Mouse (Mus musculus) cerebellum, adult (tissue): ENCODE data around the gene Lamtor5.
A peak's percentile ranks its signal among the peaks of the same experiment; 100 is the strongest.
"Not testable (repeated sequence)": the region's sequence is repeated elsewhere in the genome, so short reads cannot be mapped to it uniquely, and the experiment has no call there.

Source experiments
- ATAC-seq: cut with Nextera tagmentation; 2 replicates; pipeline ENCODE4 v1.9.2; 2017; ENCODE audit warnings: mild to moderate bottlenecking, moderate library complexity, mixed read lengths; ENCODE audit not compliant: insufficient number of reproducible peaks, low FRiP score, low TSS enrichment

Lamtor5 gene

GRCm38 (mm10) chr3:107261851-107262165 lies 16.9 kb upstream of the Lamtor5 start:
- no peak for ATAC-seq

DNA sequence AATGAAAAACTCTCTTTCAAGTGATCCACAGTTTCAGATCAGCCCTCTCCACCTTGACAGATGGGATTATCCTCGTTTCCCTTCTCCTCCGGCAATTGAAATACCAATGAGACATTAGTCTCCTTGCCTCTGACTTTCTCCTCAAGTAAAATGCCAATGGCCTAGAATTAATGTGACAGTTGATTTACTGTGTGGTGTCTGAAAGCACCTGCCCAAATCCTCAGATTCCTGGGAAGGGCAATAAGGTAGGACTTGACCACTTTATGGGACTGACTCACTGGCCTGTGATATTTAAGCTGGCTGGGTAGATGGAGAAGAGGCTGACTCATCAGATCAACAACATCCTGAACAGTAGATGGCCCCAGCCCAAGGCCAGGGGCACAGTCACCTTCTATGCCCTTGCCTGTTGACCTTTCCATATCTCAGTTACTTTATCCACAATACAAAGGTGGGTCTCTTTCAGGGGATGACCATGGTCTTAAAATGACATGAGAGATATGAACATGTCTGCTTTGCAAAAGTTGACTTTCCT lies 11.8 kb upstream of the Lamtor5 start:
- ATAC-seq = no peak

DNA sequence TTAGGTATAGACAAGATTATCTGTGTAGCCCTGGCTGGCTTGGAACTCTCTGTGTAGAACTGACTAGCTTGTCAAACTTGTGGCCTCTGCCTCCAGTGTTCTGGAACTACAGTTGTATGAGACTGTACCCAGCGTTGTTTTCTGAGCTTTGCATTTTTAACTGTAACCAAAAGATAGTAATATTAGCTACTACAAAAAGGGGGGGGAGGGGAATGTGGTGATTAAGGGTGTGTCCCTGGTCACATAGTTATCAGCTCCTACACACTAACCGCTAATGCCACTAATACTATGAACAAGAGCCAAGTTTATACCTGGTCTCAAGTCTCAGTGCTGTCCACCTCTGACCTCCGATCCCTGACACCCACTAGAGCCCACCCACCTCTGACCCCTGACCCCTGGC lies 6.2 kb upstream of the Lamtor5 start:
- ATAC-seq = no peak

- ATAC-seq = 0 out of 2 replicates have a peak, but pooled peaks have one; percentile 63
Measured at GRCm38 (mm10) chr3:107273820-107274219, 4.8 kb upstream of the Lamtor5 start.

DNA sequence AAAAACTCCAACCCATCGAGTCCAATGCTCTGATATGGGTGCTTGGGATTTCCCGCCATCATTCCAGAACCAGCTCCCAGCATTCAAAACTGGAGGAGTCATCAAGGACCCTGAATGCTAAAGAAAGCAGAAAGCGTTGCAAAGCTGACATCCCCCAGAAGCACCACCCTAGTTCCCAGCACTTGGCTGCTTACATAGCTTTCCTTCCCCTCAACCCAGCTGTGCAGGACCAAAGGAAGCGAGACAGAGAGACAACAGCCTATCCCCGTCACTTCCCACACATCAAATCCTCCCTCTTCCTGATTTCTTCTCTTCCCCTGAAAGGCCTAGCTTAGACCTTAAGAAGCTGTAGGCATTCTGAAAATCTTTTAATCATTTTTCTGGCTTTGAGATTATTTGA lies 3.3 kb upstream of the Lamtor5 start:
- no peak for ATAC-seq

- ATAC-seq = no peak
Measured at GRCm38 (mm10) chr3:107275996-107276395, 2.7 kb upstream of the Lamtor5 start.

DNA sequence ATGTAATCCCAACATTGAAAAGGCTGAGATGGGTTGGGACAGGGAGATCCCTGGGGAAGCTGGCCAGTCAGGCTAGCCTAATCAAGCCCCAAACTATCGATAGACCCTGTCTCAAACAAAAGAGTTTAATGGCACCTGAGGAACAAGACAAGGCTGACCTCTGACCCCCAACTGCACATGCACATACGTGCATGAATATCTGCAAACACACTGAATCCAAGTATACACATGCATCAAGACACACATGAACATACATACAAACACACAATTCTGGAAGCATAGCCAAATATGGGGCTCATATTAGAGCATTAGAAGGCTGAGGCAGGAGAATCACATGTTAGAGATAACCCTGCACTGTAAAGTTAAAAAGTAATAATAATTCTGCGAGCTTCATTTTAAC lies 2.0 kb upstream of the Lamtor5 start:
- no peak for ATAC-seq

DNA sequence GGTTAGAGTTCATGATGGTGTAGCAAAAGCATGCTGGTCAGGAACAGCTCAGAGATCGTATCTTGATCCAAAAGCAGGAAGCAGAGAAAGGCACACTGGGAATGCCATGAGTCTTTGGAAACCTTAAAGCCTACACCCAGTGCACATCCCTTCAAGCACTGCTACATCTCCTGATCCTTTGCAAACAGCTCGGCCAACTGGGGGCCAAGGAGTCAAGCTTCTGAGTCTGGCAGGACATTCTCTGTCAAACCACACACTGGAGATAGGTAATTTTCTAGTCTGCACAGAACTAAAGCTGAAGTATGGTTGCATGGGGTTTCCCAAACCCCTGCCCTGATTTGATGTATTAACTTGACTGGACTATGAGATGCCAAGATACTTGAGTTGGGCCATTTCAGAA lies 7.5 kb downstream of the Lamtor5 start:
- no peak for ATAC-seq

DNA sequence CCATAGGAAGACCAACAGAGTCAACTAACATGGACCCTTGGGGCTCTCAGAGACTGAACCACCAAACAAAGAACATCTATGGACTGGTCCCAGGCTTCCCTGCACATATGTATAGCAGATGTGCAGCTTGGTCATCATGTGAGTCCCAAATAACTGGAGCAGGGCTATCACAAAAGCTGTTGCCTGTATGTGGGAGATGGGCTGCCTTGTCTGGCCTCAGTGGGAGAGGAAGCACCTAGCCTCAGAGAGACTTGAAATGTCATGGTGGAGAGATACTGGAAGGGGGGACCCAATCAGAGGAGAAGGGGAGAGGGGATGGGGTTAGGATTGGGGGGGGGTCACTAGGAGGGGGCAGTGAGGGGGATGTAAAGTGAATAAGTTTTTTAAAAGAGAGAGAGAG lies 8.7 kb downstream of the Lamtor5 start:
- ATAC-seq = no peak

DNA sequence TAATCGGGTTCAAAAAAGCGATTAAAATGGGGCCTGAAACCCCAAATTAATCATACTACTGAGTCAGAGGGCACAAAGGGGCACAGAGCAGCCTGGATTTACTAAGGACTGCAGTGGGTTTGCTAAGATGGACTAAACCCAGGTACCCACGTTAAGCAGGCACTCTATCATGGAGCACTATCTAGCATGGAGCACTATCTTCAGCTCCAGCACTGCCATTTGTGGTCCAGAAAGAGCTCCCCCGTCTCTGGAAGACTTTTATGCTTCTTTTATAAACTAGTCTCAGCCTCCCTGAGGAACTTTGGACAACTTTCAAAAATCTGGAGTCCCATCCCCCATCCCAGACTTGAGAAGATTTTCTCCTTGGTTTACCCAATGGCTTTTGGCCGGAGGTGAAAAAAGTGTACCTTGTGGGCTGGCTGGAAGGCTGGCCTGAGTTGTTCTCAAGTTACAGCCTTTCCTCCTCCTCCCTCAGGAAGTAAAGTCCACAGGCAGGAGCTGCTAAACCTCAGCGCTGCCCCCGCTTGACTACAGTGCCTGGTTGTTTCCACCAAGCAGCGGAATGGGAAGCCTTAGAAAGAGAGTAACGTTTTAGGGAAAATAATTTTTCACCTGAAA lies 12.2 kb downstream of the Lamtor5 start, which contains the start of gene Slc16a4:
Gene Slc16a4, plus strand, starts transcription at position 467 of the 618 bp plus-strand sequence.
- ATAC-seq = no peak

- no peak for ATAC-seq
Measured at GRCm38 (mm10) chr3:107295672-107296360, 17.2 kb downstream of the Lamtor5 start.

GRCm38 (mm10) chr3:107296917-107297316 lies 18.3 kb downstream of the Lamtor5 start:
- ATAC-seq = not testable (repeated sequence)

- no peak for ATAC-seq
Measured at GRCm38 (mm10) chr3:107317338-107317737, 38.7 kb downstream of the Lamtor5 start.

DNA sequence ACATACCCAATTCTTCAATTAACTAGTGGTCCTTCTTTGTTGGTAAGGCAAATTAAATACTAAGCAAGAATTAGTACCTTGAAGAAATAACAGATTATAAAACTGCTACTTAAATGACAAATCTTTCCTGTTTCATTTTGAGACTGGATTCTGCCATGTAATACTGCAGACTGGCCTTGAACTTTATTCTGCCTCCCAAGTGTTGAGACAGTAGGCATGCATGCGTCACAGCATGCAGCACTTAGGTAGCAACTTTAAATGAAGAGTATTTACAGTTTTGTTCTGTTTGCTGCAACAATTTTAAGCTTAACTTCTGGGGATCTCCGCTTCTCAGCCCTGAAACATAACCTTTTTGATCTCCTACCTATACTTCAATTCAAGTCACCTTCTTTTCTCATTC lies 42.5 kb downstream of the Lamtor5 start:
- no peak for ATAC-seq

GRCm38 (mm10) chr3:107321776-107322175 lies 43.1 kb downstream of the Lamtor5 start:
- ATAC-seq = no peak

- ATAC-seq = no peak
Measured at GRCm38 (mm10) chr3:107326442-107326841, 47.8 kb downstream of the Lamtor5 start.

- no peak for ATAC-seq
Measured at GRCm38 (mm10) chr3:107330503-107331424, 52.1 kb downstream of the Lamtor5 start.

DNA sequence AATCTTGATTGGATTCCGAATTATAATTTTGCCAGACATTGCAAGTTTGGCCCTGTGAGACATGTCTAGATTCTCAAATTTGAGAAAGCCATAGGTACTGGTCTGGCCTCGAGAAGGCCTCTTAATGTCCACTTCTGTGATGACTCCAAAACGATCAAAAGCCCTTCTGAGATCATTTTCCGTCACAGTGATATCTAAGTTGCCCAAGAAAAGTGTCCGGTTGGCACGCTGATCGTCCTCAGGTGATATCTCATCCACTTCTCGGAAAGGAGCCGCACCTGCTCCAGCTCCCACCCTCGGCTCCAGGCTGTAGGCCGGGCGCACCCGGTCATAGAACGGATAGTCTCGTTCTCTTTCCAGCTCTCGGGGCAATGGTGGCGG lies 53.1 kb downstream of the Lamtor5 start:
- ATAC-seq = no peak

- no peak; the same call in 1 of the 2 replicates for ATAC-seq
Measured at GRCm38 (mm10) chr3:107332127-107332959, 53.7 kb downstream of the Lamtor5 start.

- ATAC-seq = peak; percentile 92
Measured at GRCm38 (mm10) chr3:107332960-107333380, 54.3 kb downstream of the Lamtor5 start.
